Mouse (Mus musculus): ENCODE results near the gene Tmem131l.

The Tmem131l gene

DNA sequence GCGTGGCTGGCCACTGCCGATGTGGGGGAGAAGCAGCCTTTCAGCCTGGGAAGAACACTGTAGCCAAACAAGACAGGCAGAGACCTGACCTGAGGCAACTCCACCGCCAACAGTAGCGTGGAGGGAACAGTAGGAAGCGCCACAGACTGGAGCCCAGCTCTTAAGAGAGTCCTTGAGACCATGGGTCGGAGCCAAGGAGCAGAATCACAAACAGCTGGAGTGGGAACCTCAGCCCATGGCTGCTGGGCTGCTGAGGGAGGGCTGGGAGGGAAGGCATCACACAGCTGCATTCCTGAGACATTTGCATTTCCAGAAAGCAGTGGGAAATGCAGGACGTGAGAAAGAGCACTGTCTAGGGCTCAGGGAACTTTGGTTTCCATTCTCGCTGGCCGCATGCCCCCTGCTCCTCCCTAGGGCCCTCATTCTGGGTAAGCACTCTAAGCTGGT is 8.8 kb upstream of the Tmem131l start:
- DNase-seq (ENCODE audit: low read depth): peak; percentile 87

DNA sequence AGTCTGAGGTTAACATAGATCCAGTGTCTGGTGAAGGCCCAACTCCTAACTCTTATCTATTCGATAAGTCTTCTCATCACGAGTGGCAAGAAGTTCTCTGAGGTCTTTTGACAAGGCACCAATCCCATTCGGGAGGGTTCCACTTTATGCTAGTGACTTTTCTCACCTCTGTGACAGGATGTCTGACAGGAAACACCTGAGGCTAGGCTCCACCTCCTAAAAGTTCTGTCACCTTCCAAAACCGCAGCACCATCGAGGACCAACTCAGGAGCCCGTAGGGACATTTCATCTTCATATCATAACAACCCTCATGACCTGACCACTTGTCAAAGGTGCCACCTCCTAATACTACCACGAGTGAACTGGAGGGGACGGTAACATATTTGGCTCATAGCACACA is 6.2 kb upstream of the Tmem131l start:
- DNase-seq (ENCODE audit: low read depth): no peak

DNA sequence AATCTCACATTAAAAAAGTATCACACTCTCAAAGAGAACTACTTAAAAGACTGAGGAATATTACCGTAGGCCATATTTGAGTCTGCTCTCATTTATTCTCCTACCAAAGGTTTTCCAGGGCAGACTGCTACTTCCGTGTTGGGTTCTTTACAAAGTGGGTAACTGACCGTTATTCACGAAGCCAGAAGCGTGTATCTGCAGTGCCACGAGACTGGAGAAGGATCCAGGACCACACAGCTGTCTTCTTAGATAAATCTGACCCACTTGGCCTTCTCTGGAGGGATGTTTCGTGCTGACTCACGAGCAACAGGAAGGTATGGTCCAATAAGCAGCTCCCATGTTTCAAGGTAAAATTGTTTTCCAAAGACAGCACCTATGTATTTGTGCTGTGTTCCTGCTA is 1.8 kb upstream of the Tmem131l start:
- no peak for DNase-seq (ENCODE audit: low read depth)

DNA sequence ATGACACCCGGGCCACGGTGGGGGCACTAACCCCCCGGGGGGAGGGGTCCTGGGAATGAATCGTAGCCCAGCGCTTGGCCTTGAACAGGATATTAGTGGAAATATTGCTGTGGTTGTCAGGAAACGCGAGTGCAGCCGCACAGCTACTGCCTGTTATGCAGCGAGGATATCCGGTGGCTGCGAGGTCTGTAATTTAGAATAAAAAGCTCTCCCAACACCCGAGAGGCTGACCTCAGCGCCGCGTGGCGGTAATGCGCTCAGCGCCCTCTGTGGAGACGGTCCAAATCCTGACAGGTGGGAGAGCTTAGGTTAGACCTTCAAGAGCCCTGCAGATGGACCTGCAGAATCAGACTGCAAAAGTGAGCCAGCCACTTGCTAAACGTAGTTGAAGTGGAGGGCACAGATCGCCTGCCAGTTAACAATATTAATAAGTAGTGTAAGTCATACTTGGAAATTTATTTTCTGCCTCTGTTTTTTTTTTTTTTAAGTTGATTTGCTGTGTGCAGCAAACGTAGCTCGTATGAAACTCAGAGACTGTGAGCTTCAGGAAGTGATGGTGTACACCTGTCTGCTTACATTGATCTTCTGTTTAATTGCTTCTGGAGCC is 604 bp upstream of the Tmem131l start:
- DNase-seq (ENCODE audit: low read depth): peak; percentile 60

DNA sequence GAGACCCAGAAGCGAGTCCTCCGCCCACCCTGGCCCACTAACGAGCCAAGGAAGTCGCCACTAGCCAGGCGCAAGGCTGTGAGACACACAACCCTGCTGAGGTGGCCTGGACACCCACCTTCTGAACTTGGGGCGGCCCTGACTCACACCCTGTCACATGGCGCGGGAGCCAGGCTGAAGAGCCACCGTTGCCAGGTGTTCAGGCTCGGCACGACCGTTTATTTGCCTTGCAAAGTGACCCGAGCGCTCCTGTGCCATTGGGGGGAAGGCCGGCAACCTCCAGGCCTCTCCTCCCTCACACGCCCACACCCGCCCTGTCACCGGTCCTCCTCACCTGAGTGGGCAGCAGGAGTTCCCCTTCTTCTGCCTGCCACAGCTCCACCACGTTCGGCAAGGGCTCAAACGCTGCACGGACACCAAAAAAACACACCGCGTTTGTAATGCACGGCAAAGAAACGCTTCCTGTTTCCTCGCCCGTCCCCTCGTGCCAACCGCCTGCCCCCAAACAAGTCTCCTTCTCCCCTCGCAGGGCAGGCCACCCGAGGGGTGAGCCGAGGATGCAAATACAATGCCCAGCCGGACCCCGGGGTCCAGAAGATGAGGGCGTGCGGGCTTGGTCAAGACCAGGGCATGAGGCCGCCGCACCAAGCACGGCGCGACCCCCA is 862 bp downstream of the Tmem131l start:
- peak; percentile 44 for DNase-seq (ENCODE audit: low read depth)

DNA sequence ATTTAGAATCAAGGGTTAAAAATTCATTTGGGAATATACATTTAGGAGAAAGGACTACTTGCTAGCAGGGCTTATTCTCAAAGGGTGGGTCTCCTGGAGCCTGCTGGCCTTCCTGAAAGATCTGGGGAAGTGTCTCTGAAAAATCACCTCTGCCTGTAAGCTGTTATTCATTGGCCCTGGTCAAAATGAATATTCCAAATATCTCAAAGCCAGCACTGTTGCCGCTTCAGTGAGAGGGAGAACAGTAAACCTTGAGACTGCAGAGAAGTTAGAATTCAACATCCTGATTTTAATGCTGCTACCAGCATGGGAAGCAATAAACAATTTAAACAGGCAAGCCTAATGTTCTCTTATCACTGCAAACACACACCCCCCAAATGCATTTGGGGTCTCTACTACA is 1.8 kb downstream of the Tmem131l start:
- DNase-seq (ENCODE audit: low read depth): no peak

DNA sequence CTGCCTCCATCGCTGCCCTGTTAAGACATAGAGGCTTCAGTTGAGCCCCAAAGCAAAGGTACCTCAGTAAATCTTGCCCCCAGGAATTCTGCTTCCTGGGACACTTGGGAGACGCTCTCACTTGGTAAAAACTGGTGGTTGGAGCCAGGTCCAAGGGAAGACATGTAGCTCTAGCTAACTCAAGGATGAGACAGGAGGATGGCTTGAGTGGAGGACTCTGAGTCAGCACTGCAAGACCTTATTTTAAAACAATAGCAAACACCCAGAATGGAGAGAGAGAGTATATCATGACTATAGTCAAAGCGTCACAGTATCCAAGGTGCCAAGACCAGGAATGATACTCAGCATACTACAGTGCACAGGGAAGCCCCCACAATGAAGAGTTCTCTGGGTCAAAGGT is 2.4 kb downstream of the Tmem131l start:
- DNase-seq (ENCODE audit: low read depth): no peak

DNA sequence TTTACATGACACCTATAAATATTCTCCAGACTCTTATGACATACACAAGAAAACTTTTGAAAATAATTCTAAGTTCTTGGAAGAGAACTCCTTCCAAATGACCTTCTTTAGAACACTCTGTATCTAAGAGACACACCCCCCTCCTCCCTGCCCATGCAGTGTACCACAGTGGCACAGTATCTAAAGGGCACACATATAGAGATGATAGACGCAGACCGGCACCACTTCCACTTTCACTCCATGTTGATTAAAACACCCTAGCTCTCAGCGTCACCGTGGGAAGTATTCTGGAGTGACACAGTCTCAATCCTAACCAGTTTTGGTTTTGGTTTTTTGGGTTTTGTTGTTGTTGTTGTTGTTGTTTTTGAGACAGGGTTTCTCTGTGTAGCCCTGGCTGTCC is 3.1 kb downstream of the Tmem131l start:
- no peak for DNase-seq (ENCODE audit: low read depth)

DNA sequence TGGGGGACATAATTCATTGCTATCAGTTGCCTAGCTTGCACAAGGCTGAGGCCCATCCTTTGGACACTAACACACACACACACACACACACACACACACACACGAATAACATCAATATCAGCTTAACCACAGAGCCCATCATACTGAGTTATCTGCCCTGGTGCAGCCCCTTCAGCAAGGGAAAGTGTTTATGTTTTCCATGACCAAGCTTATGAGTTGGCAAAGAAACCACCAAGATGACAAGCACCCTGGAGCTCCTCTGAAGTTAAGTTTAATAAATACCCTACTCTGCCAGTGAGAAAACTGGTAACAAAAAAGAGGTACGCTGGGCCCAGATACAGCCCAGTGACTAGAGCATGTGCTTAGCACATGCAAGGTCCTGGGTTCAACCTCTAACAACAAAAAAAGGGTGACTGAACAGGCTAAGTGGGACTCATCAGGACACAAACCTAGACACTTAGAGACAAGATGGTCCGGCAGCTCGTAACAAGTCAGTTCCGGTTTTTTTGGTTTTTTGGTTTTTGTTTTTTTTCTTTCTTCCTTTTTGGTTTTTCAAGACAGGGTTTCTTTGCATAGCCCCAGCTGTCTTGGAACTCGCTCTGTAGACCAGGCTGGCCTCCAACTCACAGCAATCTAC is 4.1 kb downstream of the Tmem131l start:
- no peak for DNase-seq (ENCODE audit: low read depth)

DNA sequence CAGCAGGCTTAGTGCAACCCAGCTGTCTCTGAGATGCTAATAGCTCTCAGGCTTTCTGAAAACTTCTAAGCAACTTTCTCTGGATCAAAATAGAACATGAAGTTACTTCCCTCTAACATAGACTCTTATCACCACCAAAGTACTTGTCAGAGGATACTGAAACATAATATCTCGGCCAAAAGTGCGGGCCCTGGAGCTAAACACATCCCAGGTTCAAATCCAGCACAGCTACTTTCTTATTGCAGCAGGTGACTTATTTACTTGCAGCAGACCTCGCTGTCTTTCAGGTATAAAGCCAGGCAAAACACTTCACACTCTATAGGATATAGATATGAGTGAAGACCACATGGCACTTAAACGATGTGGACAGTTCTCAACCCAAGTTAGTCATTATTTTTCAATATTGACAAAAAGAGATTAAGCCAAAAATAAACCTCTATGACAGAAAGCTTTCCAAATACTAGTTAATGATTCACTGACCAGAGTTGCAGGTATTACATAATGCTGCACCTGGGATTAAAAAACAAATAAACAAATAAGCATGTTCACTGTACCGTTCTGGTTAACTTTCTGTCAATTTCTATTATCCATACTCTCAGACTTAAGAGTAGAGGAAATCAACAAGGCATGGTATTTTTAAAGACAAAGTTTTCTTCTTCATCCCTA is 5.7 kb downstream of the Tmem131l start:
- DNase-seq (ENCODE audit: low read depth): no peak

DNA sequence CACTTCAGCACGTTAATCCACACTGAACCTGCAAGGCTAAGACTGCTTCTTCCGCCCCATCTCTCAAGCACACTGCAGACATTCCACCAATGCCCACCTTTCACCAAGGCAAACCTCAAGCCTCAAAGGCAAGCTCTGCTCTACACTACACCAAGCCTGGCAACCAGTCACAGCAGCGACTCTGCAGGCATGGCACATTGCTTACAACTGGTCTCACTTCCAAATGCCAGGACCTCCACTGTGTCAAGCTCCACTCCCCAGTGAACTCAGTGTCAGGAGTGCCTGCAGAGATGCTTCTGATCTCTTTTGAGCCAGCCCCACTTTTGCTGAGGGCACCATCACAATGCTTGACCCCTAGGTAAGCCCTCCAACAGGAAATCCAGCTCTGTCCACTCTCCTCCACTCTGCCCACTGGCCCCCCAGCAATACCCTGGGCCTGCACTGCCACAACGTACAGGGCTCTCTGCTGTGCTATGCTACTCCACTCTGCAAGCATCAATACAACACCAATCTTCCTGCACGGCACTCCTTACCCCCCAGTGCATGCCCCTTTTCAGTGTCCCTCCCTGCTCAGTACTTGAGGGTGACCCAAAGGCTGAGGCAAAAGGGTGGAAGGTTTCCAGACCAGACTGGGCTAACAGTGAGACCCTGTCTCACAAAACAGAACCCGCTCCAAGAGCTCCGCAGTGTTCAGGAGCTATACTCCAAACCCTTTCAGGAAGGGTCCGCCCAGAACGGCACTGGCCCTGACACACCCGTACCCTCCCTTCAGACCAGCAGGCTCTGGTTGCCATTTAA is 6.8 kb downstream of the Tmem131l start:
- no peak for DNase-seq (ENCODE audit: low read depth)

DNA sequence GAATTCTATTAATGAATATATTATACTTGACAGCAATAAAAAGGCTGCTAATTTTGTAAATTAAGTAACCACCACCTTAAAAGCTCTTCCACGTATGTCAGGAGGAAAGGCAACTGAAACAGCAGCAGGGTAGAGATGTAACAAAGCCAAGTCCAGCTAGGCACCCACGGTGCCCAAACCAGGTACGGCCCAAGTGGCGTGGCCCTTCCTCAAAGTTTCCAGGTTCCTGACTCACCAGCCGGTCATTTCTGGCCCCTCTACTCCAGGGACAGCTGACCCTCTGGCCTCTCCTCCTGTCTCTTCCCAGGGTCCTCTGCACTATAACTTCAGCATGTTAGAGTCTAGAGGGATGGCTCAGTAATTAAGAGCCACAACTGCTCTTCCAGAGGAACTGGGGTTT is 7.6 kb downstream of the Tmem131l start:
- DNase-seq (ENCODE audit: low read depth): no peak

DNA sequence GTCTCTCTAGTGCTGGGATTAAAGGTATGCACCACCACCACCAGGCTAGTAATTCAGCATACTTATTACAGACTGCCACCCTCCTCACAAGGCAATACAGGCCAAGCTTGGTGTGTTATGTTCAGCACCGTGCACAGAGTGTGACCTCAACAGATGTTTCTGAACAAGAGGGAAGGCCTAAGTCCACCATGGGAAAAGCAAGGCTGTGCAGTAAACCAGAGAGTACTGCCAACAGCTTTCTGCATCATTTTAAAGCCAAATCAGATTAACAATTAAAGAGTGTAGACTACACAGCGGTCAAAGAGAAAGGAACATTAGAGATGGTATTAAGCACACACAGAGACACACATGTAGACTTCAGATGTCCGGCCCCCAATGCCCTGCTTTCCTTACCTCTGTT is 8.8 kb downstream of the Tmem131l start:
- DNase-seq (ENCODE audit: low read depth): no peak

DNA sequence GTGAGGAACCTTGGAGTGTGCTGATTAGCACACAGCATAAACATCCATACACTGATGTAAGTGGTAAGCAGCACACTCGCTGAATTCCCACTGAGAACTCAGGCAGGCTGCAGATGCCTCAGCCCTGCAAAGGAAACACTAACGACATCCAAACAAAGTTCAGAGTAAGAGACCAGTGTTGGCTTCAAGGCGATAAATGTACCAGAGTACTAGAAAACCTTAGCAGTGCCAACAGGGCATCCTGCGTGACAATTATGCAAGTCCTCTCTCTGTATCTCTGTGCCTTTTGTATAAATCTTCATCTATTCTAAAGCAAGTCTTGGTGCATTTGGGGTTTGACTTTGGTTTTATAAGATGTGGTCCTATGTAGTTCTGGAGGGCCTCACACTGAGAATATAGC is 11.0 kb downstream of the Tmem131l start:
- no peak for DNase-seq (ENCODE audit: low read depth)

DNA sequence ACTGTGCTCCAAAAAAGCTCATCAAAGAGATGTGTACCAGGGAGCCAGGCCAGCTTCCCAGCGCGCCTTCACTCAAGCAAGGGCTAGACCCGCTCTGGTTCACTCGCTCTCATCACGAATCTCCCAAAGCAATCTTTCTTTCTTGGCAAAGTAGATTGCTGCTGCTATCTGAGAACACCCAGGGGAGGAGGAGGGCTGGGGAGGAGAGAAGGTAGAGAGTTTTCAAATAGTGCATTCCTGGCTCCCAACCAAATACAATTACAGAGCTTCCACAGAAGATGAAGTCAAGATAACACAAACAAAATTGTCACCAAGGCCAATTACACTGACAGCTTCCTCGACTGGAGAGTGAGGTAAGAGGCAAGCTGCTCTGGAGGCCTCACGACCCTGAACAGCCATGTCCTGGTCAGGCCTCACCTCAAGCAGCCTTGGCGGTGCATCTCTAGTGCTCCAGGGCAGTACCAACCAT is 12.2 kb downstream of the Tmem131l start:
- no peak for DNase-seq (ENCODE audit: low read depth)

DNA sequence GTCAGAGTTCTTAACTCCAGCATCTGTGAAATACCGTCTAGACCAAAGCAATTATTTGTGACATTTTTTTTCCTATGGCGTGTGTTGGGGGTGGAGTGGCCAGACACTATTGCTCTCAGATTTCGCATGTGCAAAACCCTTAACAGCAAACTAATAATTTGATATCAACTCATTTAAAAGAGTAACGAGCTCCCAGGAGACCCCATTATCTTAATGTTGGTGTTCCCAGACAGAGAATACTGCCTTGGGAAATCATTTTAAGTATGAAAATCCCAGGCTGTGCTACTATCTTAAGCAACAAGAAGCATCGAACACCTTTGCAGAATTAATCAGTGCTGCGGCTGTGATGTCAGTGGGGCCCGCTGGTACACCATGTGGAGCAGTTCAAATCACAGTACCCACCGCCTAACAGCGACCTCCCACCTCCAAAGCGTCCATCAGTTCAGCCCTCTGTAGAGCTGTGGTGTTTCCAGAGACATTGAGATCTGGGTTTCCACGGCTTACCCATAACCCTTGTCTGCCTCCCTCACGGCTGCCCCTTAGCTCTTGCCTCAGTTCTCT is 15.4 kb downstream of the Tmem131l start:
- DNase-seq (ENCODE audit: low read depth): no peak

DNA sequence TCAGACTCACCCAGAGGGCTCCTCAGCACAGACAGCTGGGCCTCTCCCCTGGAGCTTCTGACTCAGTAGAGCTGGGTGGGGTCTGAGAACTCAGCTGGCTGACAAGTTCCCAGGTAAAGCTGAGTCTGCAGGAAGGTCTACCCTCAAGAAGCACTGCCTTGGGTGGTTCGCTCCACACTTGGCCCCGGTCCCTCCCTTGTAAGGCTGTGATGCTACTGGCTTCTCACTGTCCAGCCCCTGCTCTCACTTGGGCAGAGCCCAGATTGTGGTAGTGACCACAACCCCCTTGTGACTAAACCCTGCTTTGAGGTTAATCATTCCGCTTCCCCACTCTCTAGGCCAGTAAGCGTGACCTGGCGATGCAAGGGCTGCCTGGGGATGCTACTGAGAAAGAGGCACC is 17.3 kb downstream of the Tmem131l start:
- peak; percentile 64 for DNase-seq (ENCODE audit: low read depth)

DNA sequence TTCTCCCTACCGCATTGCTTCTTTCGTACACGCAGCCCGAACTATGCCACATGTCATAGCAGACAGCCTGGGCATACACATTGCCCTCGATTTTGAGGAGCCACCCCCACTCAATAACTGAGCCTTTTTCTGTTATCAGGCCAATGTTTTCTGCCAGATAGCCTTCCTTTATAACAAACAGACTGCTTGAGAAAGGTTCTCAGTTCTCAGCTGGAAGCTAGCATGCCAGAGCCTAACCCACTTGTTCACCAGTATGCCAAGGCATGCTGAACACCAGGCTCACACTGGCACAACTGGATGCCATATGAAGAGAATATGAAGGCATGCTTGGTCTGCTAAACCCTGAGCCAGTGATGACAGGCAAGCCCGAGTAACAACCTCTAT is 17.8 kb downstream of the Tmem131l start:
- no peak for DNase-seq (ENCODE audit: low read depth)

DNA sequence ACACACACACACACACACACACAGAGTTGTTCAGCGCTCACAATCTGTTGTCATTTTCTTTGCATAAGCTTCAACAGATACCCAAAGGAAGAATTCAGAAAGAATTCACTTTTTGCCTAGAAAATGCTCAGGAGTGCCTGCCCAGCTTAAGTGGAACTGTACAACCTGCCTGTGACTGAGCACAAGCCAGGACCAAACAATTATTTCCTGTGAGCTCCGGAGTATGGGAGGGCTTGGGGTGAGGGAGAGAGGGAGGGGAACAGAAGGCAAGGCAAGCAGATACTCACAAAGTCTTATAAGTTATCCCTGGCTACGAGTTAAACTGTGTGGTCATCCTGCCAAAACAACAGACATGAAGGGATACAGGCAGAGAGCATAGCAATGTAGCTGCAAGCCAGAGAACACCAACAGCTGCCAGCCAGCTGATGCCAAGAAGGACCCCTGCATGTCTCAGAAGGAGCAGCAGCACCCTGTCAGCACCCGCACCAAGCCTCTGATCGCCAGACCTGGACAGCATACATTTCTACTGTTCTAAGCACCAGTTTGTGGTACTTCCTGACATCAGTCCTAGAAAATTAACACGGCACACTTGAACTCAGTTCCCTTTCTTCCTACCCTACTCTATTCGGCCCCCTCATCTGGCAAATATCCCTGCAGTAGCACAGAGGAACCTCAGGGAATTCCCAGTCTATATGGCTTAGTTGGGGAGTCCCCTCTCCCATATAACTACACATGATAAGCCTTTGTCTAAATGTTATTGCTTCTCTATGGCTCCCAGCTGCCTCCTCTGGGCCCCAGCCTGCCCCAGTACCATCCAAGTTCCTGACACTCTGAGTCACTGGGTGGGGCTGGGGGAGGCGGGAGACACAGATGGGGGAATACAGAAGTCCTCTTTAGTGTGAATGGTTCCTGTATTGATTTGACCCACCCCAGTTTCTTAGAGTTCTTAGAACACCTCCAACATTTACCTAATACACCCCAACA is 18.5 kb downstream of the Tmem131l start:
- DNase-seq (ENCODE audit: low read depth): peak; percentile 39

DNA sequence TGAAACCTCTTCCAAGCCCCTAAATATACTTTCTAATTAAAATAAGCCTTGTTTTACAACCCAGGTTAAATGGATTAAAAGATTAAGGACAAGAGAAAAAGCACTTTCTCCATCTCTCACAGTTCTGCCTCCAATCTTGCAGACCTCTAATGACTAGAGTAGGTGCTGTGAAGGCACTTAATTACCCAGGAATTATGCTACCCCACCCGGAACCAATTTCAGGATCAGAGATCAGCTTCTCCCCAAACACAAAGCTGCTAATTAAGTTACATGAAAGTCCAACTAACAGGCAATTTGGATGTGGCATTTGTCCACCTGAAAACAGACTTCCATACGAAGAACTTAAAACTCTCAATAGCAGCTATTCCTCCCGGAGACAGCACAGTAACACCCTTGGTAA is 19.4 kb downstream of the Tmem131l start:
- no peak for DNase-seq (ENCODE audit: low read depth)
